Mouse (Mus musculus): ENCODE results near the gene Atp6v0d1. TPM values are rescaled to one million over a fixed set of nuclear protein-coding genes. Genes with fewer than 3 reads are reported as not detected.
"Not testable (repeated sequence)": the region's sequence is repeated elsewhere in the genome, so short reads cannot be mapped to it uniquely, and the experiment has no call there.

The Atp6v0d1 gene
- polyA plus RNA-seq (2012; ENCODE audit: insufficient read depth, insufficient read length, missing spikeins): 52.7 and 65.1 TPM in 2 replicates

GRCm38 (mm10) chr8:105565952-105566702 lies at the start of gene Atp6v0d1:
Gene Atp6v0d1, minus strand, starts transcription at chr8:105566047.
- H3K27ac ChIP-seq (replicated peaks; ENCODE audit: low read depth, low read length): peak within 1 kb of the TSS; percentile 69
- peaks cover 5% of the 10 kb centered on the region for H3K4me1 ChIP-seq (ENCODE audit: control insufficient read depth, insufficient read depth, insufficient read length, low read length)
- H3K4me3 ChIP-seq (ENCODE audit: insufficient read depth, low read depth, low read length): peak within 1 kb of the TSS; percentile 77

GRCm38 (mm10) chr8:105613830-105614511 lies 48.1 kb upstream of the Atp6v0d1 start:
- H3K4me3 ChIP-seq (ENCODE audit: insufficient read depth, low read depth, low read length): peak overlapping the region; percentile 77
- peaks cover 6% of the 10 kb centered on the region for H3K4me1 ChIP-seq (ENCODE audit: control insufficient read depth, insufficient read depth, insufficient read length, low read length)
- H3K27ac ChIP-seq (replicated peaks; ENCODE audit: low read depth, low read length): peak overlapping the region; percentile 84

- Histone ChIP-seq H3K4me3 (ENCODE audit: insufficient read depth, low read depth, low read length) (peak overlapping the region; percentile 77), H3K27ac (replicated peaks; ENCODE audit: low read depth, low read length) (peak overlapping the region; percentile 84), H3K4me1 (ENCODE audit: control insufficient read depth, insufficient read depth, insufficient read length, low read length) (peaks cover 6% of the 10 kb centered on the region)
These were observed 47.2 kb upstream of the Atp6v0d1 start for GRCm38 (mm10) chr8:105613037-105613436.

GRCm38 (mm10) chr8:105611836-105612235 lies 46.0 kb upstream of the Atp6v0d1 start:
- H3K4me1 ChIP-seq (ENCODE audit: control insufficient read depth, insufficient read depth, insufficient read length, low read length): peaks cover 9% of the 10 kb centered on the region
- H3K4me3 ChIP-seq (ENCODE audit: insufficient read depth, low read depth, low read length): no peak overlapping the region
- no peak overlapping the region for H3K27ac ChIP-seq (replicated peaks; ENCODE audit: low read depth, low read length)

GRCm38 (mm10) chr8:105609771-105610170 lies 43.9 kb upstream of the Atp6v0d1 start:
- Histone ChIP-seq H3K4me1 (ENCODE audit: control insufficient read depth, insufficient read depth, insufficient read length, low read length) (peaks cover 9% of the 10 kb centered on the region), H3K27ac (replicated peaks; ENCODE audit: low read depth, low read length) (peak overlapping the region; percentile 6; the same call in 1 of the 2 replicates), H3K4me3 (ENCODE audit: insufficient read depth, low read depth, low read length) (no peak overlapping the region)

- peaks cover 10% of the 10 kb centered on the region for H3K4me1 ChIP-seq (ENCODE audit: control insufficient read depth, insufficient read depth, insufficient read length, low read length)
- H3K27ac ChIP-seq (replicated peaks; ENCODE audit: low read depth, low read length): peak overlapping the region; percentile 6
- H3K4me3 ChIP-seq (ENCODE audit: insufficient read depth, low read depth, low read length): no peak overlapping the region
These were observed 43.5 kb upstream of the Atp6v0d1 start for GRCm38 (mm10) chr8:105609355-105609754.

- Histone ChIP-seq H3K27ac (replicated peaks; ENCODE audit: low read depth, low read length) (no peak overlapping the region), H3K4me3 (ENCODE audit: insufficient read depth, low read depth, low read length) (no peak overlapping the region)
These were observed 41.8 kb upstream of the Atp6v0d1 start for GRCm38 (mm10) chr8:105607684-105608083.

GRCm38 (mm10) chr8:105607062-105607461 lies 41.2 kb upstream of the Atp6v0d1 start:
- peak overlapping the region; percentile 99 for H3K4me3 ChIP-seq (ENCODE audit: insufficient read depth, low read depth, low read length)
- peaks cover 12% of the 10 kb centered on the region for H3K4me1 ChIP-seq (ENCODE audit: control insufficient read depth, insufficient read depth, insufficient read length, low read length)
- peak overlapping the region; percentile 78 for H3K27ac ChIP-seq (replicated peaks; ENCODE audit: low read depth, low read length)

More at GRCm38 (mm10) chr8:105607684-105608083, 41.8 kb upstream of the Atp6v0d1 start:
- H3K4me1 ChIP-seq (ENCODE audit: control insufficient read depth, insufficient read depth, insufficient read length, low read length): peaks cover 12% of the 10 kb centered on the region

- Histone ChIP-seq H3K4me1 (ENCODE audit: control insufficient read depth, insufficient read depth, insufficient read length, low read length) (peaks cover 8% of the 10 kb centered on the region), H3K4me3 (ENCODE audit: insufficient read depth, low read depth, low read length) (peak overlapping the region; percentile 99)
These were observed 40.6 kb upstream of the Atp6v0d1 start for GRCm38 (mm10) chr8:105606189-105607023.

GRCm38 (mm10) chr8:105605491-105606188 lies 39.8 kb upstream of the Atp6v0d1 start:
- Histone ChIP-seq H3K4me3 (ENCODE audit: insufficient read depth, low read depth, low read length) (peak overlapping the region; percentile 99), H3K27ac (replicated peaks; ENCODE audit: low read depth, low read length) (peak overlapping the region; percentile 80), H3K4me1 (ENCODE audit: control insufficient read depth, insufficient read depth, insufficient read length, low read length) (peaks cover 8% of the 10 kb centered on the region)

More at GRCm38 (mm10) chr8:105606189-105607023, 40.6 kb upstream of the Atp6v0d1 start:
- peak overlapping the region; percentile 78 for H3K27ac ChIP-seq (replicated peaks; ENCODE audit: low read depth, low read length)

GRCm38 (mm10) chr8:105604804-105605381 lies 39.0 kb upstream of the Atp6v0d1 start, which contains the start of gene Ripor1:
Gene Ripor1, plus strand, starts transcription at chr8:105605255.
- H3K4me3 ChIP-seq (ENCODE audit: insufficient read depth, low read depth, low read length): peak within 1 kb of the TSS; percentile 99
- peaks cover 6% of the 10 kb centered on the region; the same call in 1 of the 2 replicates for H3K4me1 ChIP-seq (ENCODE audit: control insufficient read depth, insufficient read depth, insufficient read length, low read length)
- peak within 1 kb of the TSS; percentile 94 for H3K27ac ChIP-seq (replicated peaks; ENCODE audit: low read depth, low read length)

- H3K27ac ChIP-seq (replicated peaks; ENCODE audit: low read depth, low read length); H3K4me1 ChIP-seq (ENCODE audit: control insufficient read depth, insufficient read depth, insufficient read length, low read length); H3K4me3 ChIP-seq (ENCODE audit: insufficient read depth, low read depth, low read length): not testable (repeated sequence)
These were observed 36.7 kb upstream of the Atp6v0d1 start for GRCm38 (mm10) chr8:105602540-105602939.

- Histone ChIP-seq H3K4me1 (ENCODE audit: control insufficient read depth, insufficient read depth, insufficient read length, low read length) (peaks cover 3% of the 10 kb centered on the region; the same call in 1 of the 2 replicates), H3K4me3 (ENCODE audit: insufficient read depth, low read depth, low read length) (no peak overlapping the region), H3K27ac (replicated peaks; ENCODE audit: low read depth, low read length) (no peak overlapping the region)
These were observed 35.5 kb upstream of the Atp6v0d1 start for GRCm38 (mm10) chr8:105601301-105601700.

GRCm38 (mm10) chr8:105598777-105599176 lies 32.9 kb upstream of the Atp6v0d1 start:
- peaks cover 7% of the 10 kb centered on the region; the same call in 1 of the 2 replicates for H3K4me1 ChIP-seq (ENCODE audit: control insufficient read depth, insufficient read depth, insufficient read length, low read length)
- no peak overlapping the region for H3K4me3 ChIP-seq (ENCODE audit: insufficient read depth, low read depth, low read length)
- no peak overlapping the region for H3K27ac ChIP-seq (replicated peaks; ENCODE audit: low read depth, low read length)

All from brown adipose tissue, adult 24 weeks (tissue).